Mouse (Mus musculus): ENCODE measurements around the gene Dnajc5. TPM values are rescaled to one million over a fixed set of nuclear protein-coding genes. Genes with fewer than 3 reads are reported as not detected.

The Dnajc5 gene
- polyA plus RNA-seq, 2 experiments, result 13.9 to 20.0 TPM

- no peak for DNase-seq (ENCODE audit: low read depth in 3 of 3, low spot score in 3 of 3)
- TF ChIP-seq CTCF (IDR thresholded peaks at IDR 0.05; ENCODE audit: low read depth), result no peak
- no peak for TF ChIP-seq EP300 (IDR thresholded peaks at IDR 0.05; ENCODE audit: low read depth)
- H3K9ac ChIP-seq (replicated peaks), result peak within 1 kb of the TSS; percentile 45
- no peaks in the 10 kb centered on the region for H3K36me3 ChIP-seq (replicated peaks; ENCODE audit: control insufficient read depth, insufficient read depth, low read depth)
- H3K27me3 ChIP-seq (ENCODE audit: control insufficient read depth, insufficient read depth, low read length), result peaks cover 14% of the 10 kb centered on the region
- no peaks in the 10 kb centered on the region for H3K9me3 ChIP-seq (ENCODE audit: control insufficient read depth, low read length)
- no peak for ATAC-seq (ENCODE audit: insufficient read depth)
- H3K4me3 ChIP-seq (ENCODE audit: insufficient read depth in 1 of 2, low read depth in 2 of 2, low read length in 2 of 2), result peak within 1 kb of the TSS; percentile 62 to 66
- peak within 1 kb of the TSS; percentile 83 for H3K4me2 ChIP-seq (ENCODE audit: low read depth)
- peaks cover 14 to 21% of the 10 kb centered on the region in 2 experiments; a peak in 3 of 4 replicates for H3K4me1 ChIP-seq (replicated peaks; ENCODE audit: control insufficient read depth in 2 of 2, insufficient read depth in 2 of 2, low read length in 1 of 2)
- WGBS (ENCODE audit: insufficient replicate concordance), result under 1% methylated on average over 71 of the region's 71 CpGs
- H3K27ac ChIP-seq, result no peak within 1 kb of the TSS
Measured at GRCm38 (mm10) chr2:181598454-181599351, 78.4 kb downstream of the Dnajc5 start, which contains the start of gene Samd10. Gene Samd10, minus strand, starts transcription at chr2:181599212.

- TF ChIP-seq EP300 (IDR thresholded peaks at IDR 0.05; ENCODE audit: low read depth) (no peak), CTCF (IDR thresholded peaks at IDR 0.05; ENCODE audit: low read depth) (no peak)
- Histone ChIP-seq H3K4me3 (ENCODE audit: insufficient read depth in 1 of 2, low read depth in 2 of 2, low read length in 2 of 2) (peak overlapping the region; percentile 67 to 89; a peak in 3 of 4 replicates), H3K4me1 (replicated peaks; ENCODE audit: control insufficient read depth in 2 of 2, insufficient read depth in 2 of 2, low read length in 1 of 2) (peaks cover 14 to 21% of the 10 kb centered on the region in 2 experiments; a peak in 3 of 4 replicates), H3K27me3 (ENCODE audit: control insufficient read depth, insufficient read depth, low read length) (peaks cover 14% of the 10 kb centered on the region), H3K27ac (peak overlapping the region; percentile 51), H3K36me3 (replicated peaks; ENCODE audit: control insufficient read depth, insufficient read depth, low read depth) (no peaks in the 10 kb centered on the region), H3K4me2 (ENCODE audit: low read depth) (peak overlapping the region; percentile 94), H3K9me3 (ENCODE audit: control insufficient read depth, low read length) (no peaks in the 10 kb centered on the region), H3K9ac (replicated peaks) (peak overlapping the region; percentile 89)
- DNase-seq (ENCODE audit: low read depth in 3 of 3, low spot score in 3 of 3), result no peak
- WGBS (ENCODE audit: insufficient replicate concordance), result 57% methylated on average over 6 of the region's 6 CpGs
- ATAC-seq (ENCODE audit: insufficient read depth), result no peak
Measured at GRCm38 (mm10) chr2:181600226-181600758, 80.0 kb downstream of the Dnajc5 start.

GRCm38 (mm10) chr2:181600828-181601750, 80.8 kb downstream of the Dnajc5 start:
- 1% methylated on average over 57 of the region's 57 CpGs for whole genome bisulfite sequencing (ENCODE audit: insufficient replicate concordance)
- peak overlapping the region; percentile 94 for H3K4me2 ChIP-seq (ENCODE audit: low read depth)
- peak; percentile 97 for ATAC-seq (ENCODE audit: insufficient read depth)

GRCm38 (mm10) chr2:181601751-181602145, 81.5 kb downstream of the Dnajc5 start:
- no peak for ATAC-seq (ENCODE audit: insufficient read depth)
- 20% methylated on average over 10 of the region's 10 CpGs for WGBS (ENCODE audit: insufficient replicate concordance)
- Histone ChIP-seq H3K4me1 (replicated peaks; ENCODE audit: control insufficient read depth in 2 of 2, insufficient read depth in 2 of 2, low read length in 1 of 2) (peaks cover 14 to 21% of the 10 kb centered on the region in 2 experiments; a peak in 3 of 4 replicates), H3K9me3 (ENCODE audit: control insufficient read depth, low read length) (no peaks in the 10 kb centered on the region), H3K9ac (replicated peaks) (peak overlapping the region; percentile 89), H3K27ac (peak overlapping the region; percentile 73), H3K36me3 (replicated peaks; ENCODE audit: control insufficient read depth, insufficient read depth, low read depth) (no peaks in the 10 kb centered on the region), H3K4me3 (ENCODE audit: insufficient read depth in 1 of 2, low read depth in 2 of 2, low read length in 2 of 2) (peak overlapping the region; percentile 67 to 89), H3K4me2 (ENCODE audit: low read depth) (peak overlapping the region; percentile 94), H3K27me3 (ENCODE audit: control insufficient read depth, insufficient read depth, low read length) (peaks cover 14% of the 10 kb centered on the region)
- no peak for TF ChIP-seq EP300 (IDR thresholded peaks at IDR 0.05; ENCODE audit: low read depth)
- TF ChIP-seq CTCF (IDR thresholded peaks at IDR 0.05; ENCODE audit: low read depth), result no peak
- DNase-seq (ENCODE audit: low read depth in 3 of 3, low spot score in 3 of 3), result no peak

More at GRCm38 (mm10) chr2:181600828-181601750, 80.8 kb downstream of the Dnajc5 start:
- Histone ChIP-seq H3K9me3 (ENCODE audit: control insufficient read depth, low read length) (no peaks in the 10 kb centered on the region), H3K9ac (replicated peaks) (peak overlapping the region; percentile 89), H3K27ac (peak overlapping the region; percentile 73), H3K4me1 (replicated peaks; ENCODE audit: control insufficient read depth in 2 of 2, insufficient read depth in 2 of 2, low read length in 1 of 2) (peaks cover 14 to 21% of the 10 kb centered on the region in 2 experiments; a peak in 3 of 4 replicates), H3K4me3 (ENCODE audit: insufficient read depth in 1 of 2, low read depth in 2 of 2, low read length in 2 of 2) (peak overlapping the region; percentile 67 to 89), H3K36me3 (replicated peaks; ENCODE audit: control insufficient read depth, insufficient read depth, low read depth) (no peaks in the 10 kb centered on the region), H3K27me3 (ENCODE audit: control insufficient read depth, insufficient read depth, low read length) (peaks cover 14% of the 10 kb centered on the region)
- peak; percentile 95 to 96 (median 95) for DNase-seq (ENCODE audit: low read depth in 3 of 3, low spot score in 3 of 3)
- peak; percentile 11; the same call in 1 of the 2 replicates for TF ChIP-seq CTCF (IDR thresholded peaks at IDR 0.05; ENCODE audit: low read depth)
- no peak for TF ChIP-seq EP300 (IDR thresholded peaks at IDR 0.05; ENCODE audit: low read depth)

Measured in liver, embryonic 14.5 days (tissue).